Mouse (Mus musculus) cerebellum, postnatal 25 days (tissue): ENCODE measurements at regions not wholly inside any gene's neighbourhood (a gene's known extent, or its start where the extent isn't known, plus 50 kb on each side); places are given as distances from the start of the nearest gene placed in this dataset.

Source experiments
- DNase-seq, 2 experiments: peaks; one replicate each; pipeline ENCODE4 v3.0.0; 2021; ENCODE audit warnings: mixed read lengths in 2 of 2

GRCm38 (mm10) chr10:119395048-119395447 is 58.6 kb upstream of the Grip1 start:
- no peak for DNase-seq

- DNase-seq: no peak
Observed at GRCm38 (mm10) chr10:119387924-119388323, 65.7 kb upstream of the Grip1 start.

- no peak for DNase-seq
Observed at GRCm38 (mm10) chr10:119382257-119382656, 71.4 kb upstream of the Grip1 start.

GRCm38 (mm10) chr10:119368566-119368965 is 85.1 kb upstream of the Grip1 start:
- DNase-seq: no peak

- DNase-seq: peak; percentile 11 to 61
Observed at GRCm38 (mm10) chr10:119363616-119364015, 90.0 kb upstream of the Grip1 start.

GRCm38 (mm10) chr10:119358730-119359292 is 94.8 kb upstream of the Grip1 start:
- DNase-seq: no peak

GRCm38 (mm10) chr10:119342317-119343114 is 102.7 kb upstream of the Cand1 start:
- no peak for DNase-seq

- DNase-seq: no peak
Observed at GRCm38 (mm10) chr10:119340323-119340722, 100.5 kb upstream of the Cand1 start.

GRCm38 (mm10) chr10:119326912-119327311 is 87.1 kb upstream of the Cand1 start:
- no peak for DNase-seq

GRCm38 (mm10) chr10:119319953-119320352 is 80.1 kb upstream of the Cand1 start:
- no peak for DNase-seq

- DNase-seq: no peak
Observed at GRCm38 (mm10) chr10:119318416-119318815, 78.6 kb upstream of the Cand1 start.

- DNase-seq: no peak
Observed at GRCm38 (mm10) chr10:119311578-119311977, 71.7 kb upstream of the Cand1 start.

- DNase-seq: no peak
Observed at GRCm38 (mm10) chr10:119295740-119296139, 55.9 kb upstream of the Cand1 start.

GRCm38 (mm10) chr10:119294454-119295149 is 54.7 kb upstream of the Cand1 start:
- peak; percentile 19 to 56 for DNase-seq

GRCm38 (mm10) chr10:119293372-119293771 is 53.5 kb upstream of the Cand1 start:
- no peak for DNase-seq
